Mouse (Mus musculus) induced T-regulatory cell, adult 2 months (primary cell): ENCODE data around the gene Acot4.
A peak's percentile ranks its signal among the peaks of the same experiment; 100 is the strongest.
"Not testable (repeated sequence)": the region's sequence is repeated elsewhere in the genome, so short reads cannot be mapped to it uniquely, and the experiment has no call there.

Experiments used
- DNase-seq: peaks from one replicate; pipeline ENCODE4 v3.0.0-alpha.2; 2012; ENCODE audit warnings: low read depth

Acot4 gene

GRCm38 (mm10) chr12:84030659-84031332 is 7.4 kb upstream of the Acot4 start:
- DNase-seq = peak; percentile 85

GRCm38 (mm10) chr12:84032854-84033253 is 5.3 kb upstream of the Acot4 start:
- no peak for DNase-seq

- DNase-seq = not testable (repeated sequence)
Measured at GRCm38 (mm10) chr12:84033302-84033701, 4.9 kb upstream of the Acot4 start.

GRCm38 (mm10) chr12:84034108-84034507 is 4.1 kb upstream of the Acot4 start:
- DNase-seq = no peak

GRCm38 (mm10) chr12:84038691-84039111 is 522 bp downstream of the Acot4 start, which contains the start of gene Gm49366:
Gm49366 (plus strand) TSS chr12:84038935.
- peak; percentile 25 for DNase-seq

DNA sequence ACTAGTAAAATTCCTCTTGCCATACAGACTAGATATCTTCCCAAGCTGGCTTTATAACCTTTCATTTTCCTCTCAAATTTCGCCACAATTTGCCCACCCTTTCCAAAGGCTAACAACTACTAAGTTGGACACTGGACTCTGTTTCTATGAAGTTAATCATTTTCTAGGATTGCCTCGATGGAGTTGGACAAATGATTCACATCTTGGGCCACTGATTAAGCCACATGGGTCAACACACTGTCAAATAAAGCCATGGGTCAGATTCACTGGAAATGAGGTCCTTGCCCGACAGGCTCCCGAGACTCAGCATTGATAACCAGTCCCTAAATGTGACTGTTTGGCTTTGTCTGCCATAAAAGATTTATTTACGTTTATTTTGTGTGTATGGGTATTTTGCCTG is 4.1 kb downstream of the Acot4 start:
- no peak for DNase-seq

GRCm38 (mm10) chr12:84044045-84044444 is 5.9 kb downstream of the Acot4 start:
- DNase-seq = no peak

DNA sequence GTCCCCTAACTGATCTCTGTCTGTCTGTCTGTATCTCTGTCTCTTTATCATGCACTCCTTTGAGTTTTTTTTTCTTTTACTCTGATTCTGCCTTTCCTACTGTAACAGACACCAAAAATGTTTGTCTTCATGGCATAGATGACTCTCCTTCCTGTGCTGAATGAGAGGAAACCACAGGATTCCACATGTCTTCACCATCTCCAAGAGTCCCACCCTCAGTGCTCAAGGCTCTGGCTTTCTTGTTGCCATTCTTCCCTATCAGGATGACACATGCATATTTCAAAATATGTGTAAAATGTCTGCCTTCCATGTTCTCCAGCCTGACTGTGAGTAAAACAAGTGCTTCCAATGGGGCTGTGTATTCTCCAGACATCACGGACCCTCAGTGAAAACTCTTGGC is 8.7 kb downstream of the Acot4 start:
- DNase-seq = no peak

DNA sequence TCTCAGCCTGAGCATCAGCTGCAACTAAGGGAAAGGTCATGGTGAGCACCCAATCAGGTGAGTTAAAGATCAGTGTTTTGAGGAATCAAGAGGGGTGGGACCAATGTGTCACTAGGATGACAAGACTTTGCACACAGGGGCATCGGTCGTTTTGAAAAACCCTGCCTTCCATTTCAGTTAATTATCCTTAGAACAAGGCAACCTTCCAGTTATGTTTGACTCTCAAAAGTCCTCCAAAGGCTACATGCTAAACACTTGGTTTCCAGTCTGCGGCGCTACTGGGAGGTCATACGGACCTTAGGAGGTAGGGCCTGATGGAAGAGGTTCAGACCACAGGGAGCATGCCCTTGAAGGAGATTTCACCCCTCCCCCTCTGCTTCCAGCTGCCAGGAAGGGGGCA is 12.6 kb downstream of the Acot4 start:
- not testable (repeated sequence) for DNase-seq

DNA sequence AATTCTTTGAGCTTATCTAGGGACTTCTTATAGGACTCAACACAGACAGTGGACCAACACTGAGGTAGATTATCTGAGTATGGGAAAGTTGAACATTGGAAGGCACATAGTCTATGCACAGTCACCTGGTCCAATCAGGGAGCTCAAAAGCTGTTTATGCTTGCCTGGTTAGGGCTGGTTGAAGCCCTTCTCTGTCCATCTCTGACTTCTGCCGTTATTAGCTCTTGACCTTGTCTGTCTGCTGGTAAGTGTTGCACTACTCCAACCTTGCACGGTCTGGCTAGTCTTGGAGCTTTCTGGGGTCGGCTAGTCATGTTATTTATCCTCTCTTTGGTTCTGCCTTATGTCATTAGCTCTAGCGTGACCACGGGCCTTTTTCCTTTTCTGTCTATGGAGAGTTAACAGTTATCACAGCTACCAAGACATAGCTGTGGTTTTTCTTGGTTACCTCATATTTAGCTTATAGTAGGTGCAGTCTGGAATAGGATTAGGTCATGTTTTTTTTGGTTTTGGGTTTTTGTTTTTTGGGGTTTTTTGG is 13.8 kb downstream of the Acot4 start, which contains the start of gene Acot3:
TSS of gene Acot3 (plus strand) at position 208 of the 538 bp plus-strand sequence.
- DNase-seq = no peak

DNA sequence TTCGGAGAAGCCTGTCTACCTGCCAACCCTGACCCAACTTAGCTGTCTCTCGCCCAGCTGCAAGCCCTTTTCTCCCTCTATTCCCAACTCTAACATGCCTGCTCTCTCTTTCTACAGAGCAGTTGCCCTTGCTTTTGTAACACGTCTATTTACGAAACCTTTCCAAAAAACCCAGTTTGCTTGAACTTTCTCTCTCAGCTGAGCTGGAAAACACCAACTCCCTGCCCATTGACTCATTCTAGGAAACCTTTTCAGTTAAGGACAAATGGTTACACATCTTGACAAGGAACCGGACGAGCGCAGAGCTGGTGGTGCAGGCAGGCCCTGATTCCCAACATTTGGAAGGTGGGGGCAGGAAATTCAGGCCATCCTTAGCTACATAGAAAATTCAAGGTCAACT is 14.4 kb downstream of the Acot4 start:
- no peak for DNase-seq

- DNase-seq = no peak
Measured at GRCm38 (mm10) chr12:84053173-84053572, 15.0 kb downstream of the Acot4 start.

DNA sequence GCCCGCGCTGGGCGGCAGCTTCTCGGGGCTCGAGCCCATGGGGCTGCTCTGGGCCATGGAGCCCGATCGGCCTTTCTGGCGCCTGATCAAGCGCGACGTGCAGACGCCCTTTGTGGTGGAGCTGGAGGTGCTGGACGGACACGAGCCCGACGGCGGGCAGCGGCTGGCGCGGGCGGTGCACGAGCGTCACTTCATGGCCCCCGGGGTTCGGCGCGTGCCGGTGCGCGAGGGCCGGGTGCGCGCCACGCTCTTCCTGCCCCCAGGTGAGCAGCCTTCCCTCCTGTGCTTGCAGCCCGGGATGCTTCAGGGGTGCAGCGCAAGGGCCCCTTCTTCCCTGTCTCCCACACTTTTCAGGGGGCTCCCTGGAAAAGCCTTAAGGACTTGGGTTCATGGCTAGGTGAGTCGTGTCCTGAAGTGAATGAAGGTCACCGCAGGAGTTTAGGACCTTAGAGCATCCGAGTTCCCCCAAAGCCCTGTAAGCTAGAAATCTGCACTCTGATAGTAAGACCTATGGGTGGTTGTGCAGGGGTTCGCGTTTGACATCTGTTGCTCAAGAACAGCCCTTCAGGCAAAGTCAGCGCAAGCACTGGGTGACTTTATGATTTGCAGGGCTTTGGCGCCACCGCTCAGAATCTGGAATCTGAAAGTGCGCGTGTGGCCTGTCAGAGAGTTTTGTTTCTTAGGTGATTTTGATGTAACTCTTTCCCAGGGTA is 15.7 kb downstream of the Acot4 start:
- DNase-seq = no peak

DNA sequence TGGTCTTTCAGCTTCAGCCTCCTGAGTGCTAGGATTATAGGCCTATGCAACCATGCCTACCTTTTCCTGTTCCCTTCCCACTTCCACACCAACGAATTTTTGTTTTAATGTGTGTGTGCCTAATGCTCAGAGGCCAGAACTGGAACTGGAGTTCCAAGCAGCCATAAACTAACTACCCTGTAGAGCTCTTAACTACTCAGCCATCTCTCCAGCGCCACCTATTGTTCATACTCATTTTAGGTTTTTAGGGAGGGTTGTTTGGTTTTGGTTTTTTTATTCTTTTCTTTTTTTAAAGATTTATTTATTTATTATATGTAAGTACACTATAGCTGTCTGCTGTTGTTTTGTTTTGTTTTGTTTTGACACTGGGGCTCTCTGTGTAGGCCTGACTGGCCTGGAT is 22.8 kb downstream of the Acot4 start:
- DNase-seq = peak; percentile 68

DNA sequence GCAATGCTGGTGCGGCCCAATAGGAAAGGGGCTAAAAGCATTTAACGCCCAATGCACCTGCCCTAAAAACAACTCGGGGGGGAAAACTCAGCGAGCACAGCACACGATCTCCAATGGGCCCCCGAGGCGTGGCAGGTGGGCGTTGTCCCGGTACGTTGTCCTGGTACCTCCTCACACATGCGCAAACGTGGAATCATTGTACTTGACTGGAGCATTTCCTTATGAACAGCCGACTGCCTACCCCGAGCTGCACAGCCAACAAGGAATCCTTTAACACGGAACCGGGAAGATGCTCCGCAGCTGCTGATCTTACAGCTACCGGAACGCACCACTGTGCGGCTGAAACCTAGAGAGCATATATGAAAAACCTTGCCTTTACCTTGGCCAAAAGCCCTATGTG is 24.2 kb downstream of the Acot4 start:
- DNase-seq = no peak

DNA sequence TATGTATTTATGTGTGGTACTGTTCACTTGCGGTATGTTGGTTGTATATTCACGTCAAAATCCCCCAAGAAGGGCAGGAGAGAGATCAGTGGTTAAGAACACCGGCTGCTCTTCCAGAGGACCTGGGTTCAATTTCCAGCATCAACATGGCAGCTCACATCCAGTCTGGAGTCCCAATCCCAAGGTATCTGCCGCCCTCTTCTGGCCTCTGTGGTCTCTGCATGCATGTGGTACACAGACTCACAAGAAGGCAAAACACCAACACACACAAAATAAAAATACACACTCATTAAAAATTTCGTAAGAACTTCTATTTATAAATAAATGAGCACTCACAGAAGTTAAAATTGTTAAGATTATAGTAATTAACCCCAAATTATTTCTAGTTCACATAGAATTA is 25.0 kb downstream of the Acot4 start:
- peak; percentile 34 for DNase-seq

GRCm38 (mm10) chr12:84063833-84064232 is 25.7 kb downstream of the Acot4 start:
- no peak for DNase-seq

GRCm38 (mm10) chr12:84064621-84065020 is 26.4 kb downstream of the Acot4 start:
- no peak for DNase-seq

GRCm38 (mm10) chr12:84067752-84068151 is 29.6 kb downstream of the Acot4 start:
- no peak for DNase-seq

DNA sequence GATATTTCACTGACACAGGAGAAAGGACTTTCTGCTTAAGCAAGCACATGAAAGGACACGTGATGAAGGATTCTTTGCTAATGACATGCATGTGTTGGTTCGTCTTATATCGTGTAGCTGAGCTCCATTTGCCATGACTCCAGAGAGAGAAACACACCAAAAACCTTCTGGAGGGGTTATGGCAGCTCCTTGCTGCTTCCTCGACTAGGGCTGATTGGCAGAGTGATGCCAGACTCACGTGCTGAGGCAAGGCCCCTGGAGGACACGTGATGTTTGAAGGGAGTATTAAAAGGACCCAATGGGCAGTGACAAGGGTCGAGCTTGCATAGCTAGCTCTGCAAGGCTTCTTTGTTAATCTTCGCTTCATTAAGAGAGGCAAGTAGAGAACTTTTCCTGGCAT is 30.1 kb downstream of the Acot4 start:
- DNase-seq = no peak

GRCm38 (mm10) chr12:84068986-84069385 is 30.8 kb downstream of the Acot4 start, which contains the start of gene Acot5:
Acot5 (plus strand) TSS chr12:84069325.
- DNase-seq = no peak

GRCm38 (mm10) chr12:84069582-84069981 is 31.4 kb downstream of the Acot4 start:
- not testable (repeated sequence) for DNase-seq

DNA sequence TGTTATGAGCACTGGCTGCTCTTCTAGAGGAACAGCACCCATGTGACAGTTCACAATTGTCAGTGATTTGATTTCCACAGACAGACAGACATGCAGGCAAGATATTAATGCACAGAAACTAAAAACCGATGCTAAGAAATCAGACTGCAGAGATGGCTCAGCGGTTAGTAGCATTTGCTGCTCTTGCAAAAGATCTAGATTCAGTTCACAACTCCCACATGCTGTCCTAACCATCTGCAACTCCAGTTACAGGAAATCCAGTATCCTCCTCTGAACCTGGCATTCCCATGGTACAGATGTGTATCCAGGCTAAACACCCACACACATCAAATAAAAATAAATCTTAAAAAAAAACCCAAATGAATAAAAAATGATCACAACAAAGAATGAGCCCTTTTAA is 33.5 kb downstream of the Acot4 start:
- no peak for DNase-seq
